Mouse (Mus musculus) myocyte (in vitro differentiated cells): ENCODE measurements around the gene Kcnk13.

Experiments
- CEBPB ChIP-seq: IDR thresholded peaks from 2 replicates; pipeline ENCODE4 v1.6.1; 2011; ENCODE audit warnings: mild to moderate bottlenecking, moderate library complexity; ENCODE audit not compliant: poor library complexity, insufficient read depth, severe bottlenecking
- E2F4 ChIP-seq: IDR thresholded peaks from one replicate; pipeline ENCODE4 v1.6.1; 2011; ENCODE audit warnings: mild to moderate bottlenecking, control low read depth, moderate library complexity; ENCODE audit not compliant: insufficient read depth
- MAX ChIP-seq: IDR thresholded peaks from one replicate; pipeline ENCODE4 v1.6.1; 2011; ENCODE audit warnings: low read depth, mild to moderate bottlenecking, control low read depth
- MYOD1 ChIP-seq, 3 experiments: IDR thresholded peaks; one replicate each; pipeline ENCODE4 v1.6.1; 2011; ENCODE audit warnings: control low read depth in 2 of 3, low read depth in 2 of 3, mild to moderate bottlenecking in 2 of 3, moderate library complexity in 1 of 3; ENCODE audit not compliant: insufficient read length in 2 of 3, control insufficient read depth in 1 of 3
- MYOG ChIP-seq, 3 experiments: IDR thresholded peaks; one replicate each; pipeline ENCODE4 v1.6.1; 2011; ENCODE audit warnings: control low read depth in 2 of 3, low read depth in 2 of 3, mild to moderate bottlenecking in 2 of 3; ENCODE audit not compliant: insufficient read length in 2 of 3, control insufficient read depth in 1 of 3, insufficient read depth in 1 of 3
- POLR2A ChIP-seq: IDR thresholded peaks from one replicate; pipeline ENCODE4 v1.6.1; 2011; ENCODE audit warnings: low read depth, mild to moderate bottlenecking, control low read depth, moderate library complexity; ENCODE audit not compliant: insufficient read length
- POLR2AphosphoS2 ChIP-seq: IDR thresholded peaks from one replicate; pipeline ENCODE4 v1.6.1; 2011; ENCODE audit warnings: low read depth, control low read depth; ENCODE audit not compliant: insufficient read length
- REST ChIP-seq: IDR thresholded peaks from one replicate; pipeline ENCODE4 v1.6.1; 2011; ENCODE audit warnings: mild to moderate bottlenecking, control low read depth, moderate library complexity; ENCODE audit not compliant: insufficient read depth, insufficient read length
- SRF ChIP-seq: IDR thresholded peaks from one replicate; pipeline ENCODE4 v1.6.1; 2011; ENCODE audit warnings: low read depth; ENCODE audit not compliant: control insufficient read depth, insufficient read length
- TCF12 ChIP-seq: IDR thresholded peaks from one replicate; pipeline ENCODE4 v1.6.1; 2011; ENCODE audit warnings: mild to moderate bottlenecking, control low read depth; ENCODE audit not compliant: poor library complexity, insufficient read depth, severe bottlenecking
- TCF3 ChIP-seq: IDR thresholded peaks from one replicate; pipeline ENCODE4 v1.6.1; 2011; ENCODE audit warnings: low read depth, control low read depth; ENCODE audit not compliant: insufficient read length
- USF1 ChIP-seq: IDR thresholded peaks from one replicate; pipeline ENCODE4 v1.6.1; 2011; ENCODE audit warnings: low read depth, mild to moderate bottlenecking, control low read depth, moderate library complexity

- TF ChIP-seq CEBPB, result no peak
- no peak for TF ChIP-seq POLR2A
- no peak for TF ChIP-seq TCF12
- no peak for TF ChIP-seq POLR2AphosphoS2
- TF ChIP-seq USF1, result no peak
- TF ChIP-seq REST, result no peak
- TF ChIP-seq MYOG (IDR thresholded peaks at IDR 0.05; ENCODE audit: control insufficient read depth in 1 of 3, insufficient read depth in 1 of 3, insufficient read length in 2 of 3, low read depth in 2 of 3), result no peak
- TF ChIP-seq MAX, result no peak
- TF ChIP-seq E2F4, result no peak
- no peak for TF ChIP-seq MYOD1 (IDR thresholded peaks at IDR 0.05; ENCODE audit: control insufficient read depth in 1 of 3, insufficient read length in 2 of 3, low read depth in 2 of 3)
- no peak for TF ChIP-seq SRF
- no peak for TF ChIP-seq TCF3
These were observed 44.7 kb upstream of the Kcnk13 start for GRCm38 (mm10) chr12:99919636-99920035.
